Mouse (Mus musculus): ENCODE measurements around the gene Cntrob. TPM values are rescaled to one million over a fixed set of nuclear protein-coding genes. Genes with fewer than 3 reads are reported as not detected.

Gene Cntrob
- polyA plus RNA-seq, 1 experiment from 2014 or later = 16.2 TPM

GRCm38 (mm10) chr11:69297799-69298198 is 25.8 kb downstream of the Cntrob start:
- ATAC-seq (replicated peaks; ENCODE audit: extremely low read depth, insufficient read depth, low FRiP score) = no peak
- Histone ChIP-seq H3K27ac (ENCODE audit: low read length) (no peak overlapping the region), H3K9me3 (replicated peaks; ENCODE audit: control insufficient read depth, low read length) (no peaks in the 10 kb centered on the region), H3K36me3 (ENCODE audit: control insufficient read depth, insufficient read depth) (peaks cover 8% of the 10 kb centered on the region), H3K4me3 (ENCODE audit: low read length) (no peak overlapping the region), H3K27me3 (ENCODE audit: control insufficient read depth, insufficient read depth, low read length) (no peaks in the 10 kb centered on the region), H3K4me2 (ENCODE audit: low read depth, low read length) (no peak overlapping the region), H3K4me1 (ENCODE audit: control insufficient read depth, insufficient read depth, low read length) (no peaks in the 10 kb centered on the region), H3K9ac (ENCODE audit: low read length) (no peak overlapping the region)
- WGBS = 63% methylated on average over 2 of the region's 2 CpGs

GRCm38 (mm10) chr11:69295286-69295685 is 28.3 kb downstream of the Cntrob start:
- WGBS = 82% methylated on average over 3 of the region's 3 CpGs
- Histone ChIP-seq H3K27me3 (ENCODE audit: control insufficient read depth, insufficient read depth, low read length) (no peaks in the 10 kb centered on the region), H3K9ac (ENCODE audit: low read length) (no peak overlapping the region), H3K4me2 (ENCODE audit: low read depth, low read length) (no peak overlapping the region), H3K9me3 (replicated peaks; ENCODE audit: control insufficient read depth, low read length) (no peaks in the 10 kb centered on the region), H3K4me3 (ENCODE audit: low read length) (no peak overlapping the region), H3K27ac (ENCODE audit: low read length) (no peak overlapping the region), H3K4me1 (ENCODE audit: control insufficient read depth, insufficient read depth, low read length) (no peaks in the 10 kb centered on the region), H3K36me3 (ENCODE audit: control insufficient read depth, insufficient read depth) (peaks cover 8% of the 10 kb centered on the region)
- ATAC-seq (replicated peaks; ENCODE audit: extremely low read depth, insufficient read depth, low FRiP score) = no peak

- H3K4me2 ChIP-seq (ENCODE audit: low read depth, low read length) = no peak overlapping the region
- no peaks in the 10 kb centered on the region for H3K4me1 ChIP-seq (ENCODE audit: control insufficient read depth, insufficient read depth, low read length)
- H3K4me3 ChIP-seq (ENCODE audit: low read length) = no peak overlapping the region
- H3K9ac ChIP-seq (ENCODE audit: low read length) = no peak overlapping the region
- 0 out of 2 replicates have a peak, but pooled peaks cover 2% of the 10 kb centered on the region for H3K9me3 ChIP-seq (replicated peaks; ENCODE audit: control insufficient read depth, low read length)
- no peak for ATAC-seq (replicated peaks; ENCODE audit: extremely low read depth, insufficient read depth, low FRiP score)
- no peak overlapping the region for H3K27ac ChIP-seq (ENCODE audit: low read length)
- H3K36me3 ChIP-seq (ENCODE audit: control insufficient read depth, insufficient read depth) = no peaks in the 10 kb centered on the region
- 87% methylated on average over 5 of the region's 5 CpGs for WGBS
- no peaks in the 10 kb centered on the region for H3K27me3 ChIP-seq (ENCODE audit: control insufficient read depth, insufficient read depth, low read length)
Measured at GRCm38 (mm10) chr11:69291111-69291510, 32.5 kb downstream of the Cntrob start.

GRCm38 (mm10) chr11:69277267-69277666 is 46.3 kb downstream of the Cntrob start:
- Histone ChIP-seq H3K4me2 (ENCODE audit: low read depth, low read length) (no peak overlapping the region), H3K36me3 (ENCODE audit: control insufficient read depth, insufficient read depth) (no peaks in the 10 kb centered on the region), H3K4me1 (ENCODE audit: control insufficient read depth, insufficient read depth, low read length) (peaks cover 4% of the 10 kb centered on the region; the same call in 1 of the 2 replicates), H3K9me3 (replicated peaks; ENCODE audit: control insufficient read depth, low read length) (no peaks in the 10 kb centered on the region), H3K9ac (ENCODE audit: low read length) (no peak overlapping the region), H3K27ac (ENCODE audit: low read length) (no peak overlapping the region), H3K27me3 (ENCODE audit: control insufficient read depth, insufficient read depth, low read length) (no peaks in the 10 kb centered on the region), H3K4me3 (ENCODE audit: low read length) (no peak overlapping the region)
- WGBS = 68% methylated on average over 5 of the region's 5 CpGs
- ATAC-seq (replicated peaks; ENCODE audit: extremely low read depth, insufficient read depth, low FRiP score) = no peak

- Histone ChIP-seq H3K27ac (ENCODE audit: low read length) (no peak overlapping the region), H3K9ac (ENCODE audit: low read length) (no peak overlapping the region), H3K27me3 (ENCODE audit: control insufficient read depth, insufficient read depth, low read length) (no peaks in the 10 kb centered on the region), H3K4me2 (ENCODE audit: low read depth, low read length) (no peak overlapping the region), H3K4me3 (ENCODE audit: low read length) (no peak overlapping the region), H3K9me3 (replicated peaks; ENCODE audit: control insufficient read depth, low read length) (no peaks in the 10 kb centered on the region), H3K4me1 (ENCODE audit: control insufficient read depth, insufficient read depth, low read length) (peaks cover 4% of the 10 kb centered on the region; the same call in 1 of the 2 replicates), H3K36me3 (ENCODE audit: control insufficient read depth, insufficient read depth) (no peaks in the 10 kb centered on the region)
- 26% methylated on average over 2 of the region's 2 CpGs for WGBS
- ATAC-seq (replicated peaks; ENCODE audit: extremely low read depth, insufficient read depth, low FRiP score) = no peak
Measured at GRCm38 (mm10) chr11:69276081-69276480, 47.5 kb downstream of the Cntrob start.

GRCm38 (mm10) chr11:69275650-69276049 is 47.9 kb downstream of the Cntrob start:
- Histone ChIP-seq H3K4me3 (ENCODE audit: low read length) (no peak overlapping the region), H3K9me3 (replicated peaks; ENCODE audit: control insufficient read depth, low read length) (no peaks in the 10 kb centered on the region), H3K4me2 (ENCODE audit: low read depth, low read length) (no peak overlapping the region), H3K9ac (ENCODE audit: low read length) (no peak overlapping the region), H3K27ac (ENCODE audit: low read length) (no peak overlapping the region), H3K4me1 (ENCODE audit: control insufficient read depth, insufficient read depth, low read length) (peaks cover 4% of the 10 kb centered on the region; the same call in 1 of the 2 replicates), H3K36me3 (ENCODE audit: control insufficient read depth, insufficient read depth) (no peaks in the 10 kb centered on the region), H3K27me3 (ENCODE audit: control insufficient read depth, insufficient read depth, low read length) (0 out of 2 replicates have a peak, but pooled peaks cover under 1% of the 10 kb centered on the region)
- WGBS = 80% methylated on average over 6 of the region's 6 CpGs
- ATAC-seq (replicated peaks; ENCODE audit: extremely low read depth, insufficient read depth, low FRiP score) = no peak

- no peaks in the 10 kb centered on the region for H3K36me3 ChIP-seq (ENCODE audit: control insufficient read depth, insufficient read depth)
- H3K27ac ChIP-seq (ENCODE audit: low read length) = no peak overlapping the region
- no peak overlapping the region for H3K4me3 ChIP-seq (ENCODE audit: low read length)
- H3K4me2 ChIP-seq (ENCODE audit: low read depth, low read length) = no peak overlapping the region
- 0 out of 2 replicates have a peak, but pooled peaks cover 2% of the 10 kb centered on the region for H3K27me3 ChIP-seq (ENCODE audit: control insufficient read depth, insufficient read depth, low read length)
- 38% methylated on average over 16 of the region's 16 CpGs for WGBS
- H3K9me3 ChIP-seq (replicated peaks; ENCODE audit: control insufficient read depth, low read length) = no peaks in the 10 kb centered on the region
- H3K4me1 ChIP-seq (ENCODE audit: control insufficient read depth, insufficient read depth, low read length) = peaks cover 4% of the 10 kb centered on the region; the same call in 1 of the 2 replicates
- ATAC-seq (replicated peaks; ENCODE audit: extremely low read depth, insufficient read depth, low FRiP score) = no peak
- H3K9ac ChIP-seq (ENCODE audit: low read length) = no peak overlapping the region
Measured at GRCm38 (mm10) chr11:69272122-69272740, 51.3 kb downstream of the Cntrob start.

GRCm38 (mm10) chr11:69269575-69269974 is 54.0 kb downstream of the Cntrob start:
- H3K9ac ChIP-seq (ENCODE audit: low read length) = no peak overlapping the region
- no peaks in the 10 kb centered on the region for H3K36me3 ChIP-seq (ENCODE audit: control insufficient read depth, insufficient read depth)
- no peak for ATAC-seq (replicated peaks; ENCODE audit: extremely low read depth, insufficient read depth, low FRiP score)
- peaks cover 14% of the 10 kb centered on the region for H3K4me1 ChIP-seq (ENCODE audit: control insufficient read depth, insufficient read depth, low read length)
- no peak overlapping the region for H3K4me3 ChIP-seq (ENCODE audit: low read length)
- no peak overlapping the region for H3K4me2 ChIP-seq (ENCODE audit: low read depth, low read length)
- H3K27me3 ChIP-seq (ENCODE audit: control insufficient read depth, insufficient read depth, low read length) = 0 out of 2 replicates have a peak, but pooled peaks cover 2% of the 10 kb centered on the region
- WGBS = 16% methylated on average over 13 of the region's 13 CpGs
- H3K9me3 ChIP-seq (replicated peaks; ENCODE audit: control insufficient read depth, low read length) = no peaks in the 10 kb centered on the region
- H3K27ac ChIP-seq (ENCODE audit: low read length) = no peak overlapping the region

- 85% methylated on average over 13 of the region's 13 CpGs for WGBS
- no peak overlapping the region for H3K9ac ChIP-seq (ENCODE audit: low read length)
- no peak overlapping the region for H3K27ac ChIP-seq (ENCODE audit: low read length)
- H3K9me3 ChIP-seq (replicated peaks; ENCODE audit: control insufficient read depth, low read length) = no peaks in the 10 kb centered on the region
- no peak for ATAC-seq (replicated peaks; ENCODE audit: extremely low read depth, insufficient read depth, low FRiP score)
- no peaks in the 10 kb centered on the region for H3K36me3 ChIP-seq (ENCODE audit: control insufficient read depth, insufficient read depth)
- peaks cover 14% of the 10 kb centered on the region for H3K4me1 ChIP-seq (ENCODE audit: control insufficient read depth, insufficient read depth, low read length)
- H3K4me2 ChIP-seq (ENCODE audit: low read depth, low read length) = no peak overlapping the region
- 0 out of 2 replicates have a peak, but pooled peaks cover 2% of the 10 kb centered on the region for H3K27me3 ChIP-seq (ENCODE audit: control insufficient read depth, insufficient read depth, low read length)
- no peak overlapping the region for H3K4me3 ChIP-seq (ENCODE audit: low read length)
Measured at GRCm38 (mm10) chr11:69268100-69268499, 55.5 kb downstream of the Cntrob start.

All from heart, embryonic 16.5 days (tissue).